Mouse (Mus musculus) adipocyte (in vitro differentiated cells): ENCODE data around the gene Ndnf.
A peak's percentile ranks its signal among the peaks of the same experiment; 100 is the strongest.

Experiments used
- DNase-seq: peaks from one replicate; pipeline ENCODE4 v3.0.0-alpha.2; 2016; ENCODE audit warnings: low spot score

The Ndnf gene

GRCm38 (mm10) chr6:65671451-65671850, at the start of gene Ndnf:
Ndnf (plus strand) TSS chr6:65671590.
- no peak for DNase-seq

- no peak for DNase-seq
Observed at GRCm38 (mm10) chr6:65623016-65623715, 48.2 kb upstream of the Ndnf start.

- no peak for DNase-seq
Observed at GRCm38 (mm10) chr6:65630578-65630977, 40.8 kb upstream of the Ndnf start.

- DNase-seq: no peak
Observed at GRCm38 (mm10) chr6:65632184-65632583, 39.2 kb upstream of the Ndnf start.

- DNase-seq: no peak
Observed at GRCm38 (mm10) chr6:65642431-65642830, 29.0 kb upstream of the Ndnf start.

- no peak for DNase-seq
Observed at GRCm38 (mm10) chr6:65644110-65644509, 27.3 kb upstream of the Ndnf start.

GRCm38 (mm10) chr6:65646408-65646807, 25.0 kb upstream of the Ndnf start:
- no peak for DNase-seq

GRCm38 (mm10) chr6:65647731-65648130, 23.7 kb upstream of the Ndnf start:
- no peak for DNase-seq

GRCm38 (mm10) chr6:65651376-65651775, 20.0 kb upstream of the Ndnf start:
- DNase-seq: peak; percentile 70

GRCm38 (mm10) chr6:65661272-65661671, 10.1 kb upstream of the Ndnf start:
- no peak for DNase-seq

GRCm38 (mm10) chr6:65662050-65662449, 9.3 kb upstream of the Ndnf start:
- no peak for DNase-seq

GRCm38 (mm10) chr6:65663990-65664389, 7.4 kb upstream of the Ndnf start:
- DNase-seq: no peak

- no peak for DNase-seq
Observed at GRCm38 (mm10) chr6:65666295-65666694, 5.1 kb upstream of the Ndnf start.

GRCm38 (mm10) chr6:65669971-65670370, 1.4 kb upstream of the Ndnf start:
- DNase-seq: no peak

GRCm38 (mm10) chr6:65670981-65671411, 394 bp upstream of the Ndnf start:
- no peak for DNase-seq

- no peak for DNase-seq
Observed at GRCm38 (mm10) chr6:65672131-65673031, 991 bp downstream of the Ndnf start.

- peak; percentile 11 for DNase-seq
Observed at GRCm38 (mm10) chr6:65693938-65694337, 22.5 kb downstream of the Ndnf start.

- DNase-seq: no peak
Observed at GRCm38 (mm10) chr6:65720676-65721075, 49.3 kb downstream of the Ndnf start.

- no peak for DNase-seq
Observed at GRCm38 (mm10) chr6:65725677-65726076, 54.3 kb downstream of the Ndnf start.

- no peak for DNase-seq
Observed at GRCm38 (mm10) chr6:65728261-65728660, 56.9 kb downstream of the Ndnf start.

- no peak for DNase-seq
Observed at GRCm38 (mm10) chr6:65739442-65739841, 68.1 kb downstream of the Ndnf start.

- no peak for DNase-seq
Observed at GRCm38 (mm10) chr6:65743144-65743870, 71.9 kb downstream of the Ndnf start.

- no peak for DNase-seq
Observed at GRCm38 (mm10) chr6:65743871-65744202, 72.4 kb downstream of the Ndnf start.
